Mouse (Mus musculus) gastrocnemius, postnatal 36 days (tissue): ENCODE results near the gene BC030499. TPM values are rescaled to one million over a fixed set of nuclear protein-coding genes. Genes with fewer than 3 reads are reported as not detected.

Source experiments
- DNase-seq, 2 experiments: peaks; one replicate each; pipeline ENCODE4 v3.0.0; 2022
- intact Hi-C: fragments of 180-260 bp; cut with DNase I; formaldehyde crosslinking; loops from one replicate; pipeline ENCODE4 v1.15.1; 2025
- total RNA-seq, 2 experiments: library from RNA; stranded (reverse); gene quantifications; 2 replicates each; pipeline ENCODE4 v1.2.3; 2021

Gene BC030499
- total RNA-seq, 2 experiments from 2014 or later = 0.42 to 0.84 TPM

- intact Hi-C loops = loop anchor here (2.0 kb wide), 1 partner anchor 23 kb away; no protein-coding TSS in a partner anchor
- DNase-seq = peak; percentile 85 to 88
Measured at GRCm38 (mm10) chr11:78301357-78302084, 10.9 kb downstream of the BC030499 start, which contains the start of gene Spag5. Spag5 (plus strand) TSS chr11:78301529.

- intact Hi-C loops = no loop called here
- DNase-seq = no peak
Measured at GRCm38 (mm10) chr11:78305272-78305671, 14.6 kb downstream of the BC030499 start.

GRCm38 (mm10) chr11:78310861-78311511 is 20.3 kb downstream of the BC030499 start:
- intact Hi-C loops = no loop called here
- DNase-seq = no peak

- intact Hi-C loops = no loop called here
- no peak for DNase-seq
Measured at GRCm38 (mm10) chr11:78313662-78314061, 23.0 kb downstream of the BC030499 start.

GRCm38 (mm10) chr11:78318411-78318810 is 27.8 kb downstream of the BC030499 start:
- intact Hi-C loops = no loop called here
- DNase-seq = no peak

DNA sequence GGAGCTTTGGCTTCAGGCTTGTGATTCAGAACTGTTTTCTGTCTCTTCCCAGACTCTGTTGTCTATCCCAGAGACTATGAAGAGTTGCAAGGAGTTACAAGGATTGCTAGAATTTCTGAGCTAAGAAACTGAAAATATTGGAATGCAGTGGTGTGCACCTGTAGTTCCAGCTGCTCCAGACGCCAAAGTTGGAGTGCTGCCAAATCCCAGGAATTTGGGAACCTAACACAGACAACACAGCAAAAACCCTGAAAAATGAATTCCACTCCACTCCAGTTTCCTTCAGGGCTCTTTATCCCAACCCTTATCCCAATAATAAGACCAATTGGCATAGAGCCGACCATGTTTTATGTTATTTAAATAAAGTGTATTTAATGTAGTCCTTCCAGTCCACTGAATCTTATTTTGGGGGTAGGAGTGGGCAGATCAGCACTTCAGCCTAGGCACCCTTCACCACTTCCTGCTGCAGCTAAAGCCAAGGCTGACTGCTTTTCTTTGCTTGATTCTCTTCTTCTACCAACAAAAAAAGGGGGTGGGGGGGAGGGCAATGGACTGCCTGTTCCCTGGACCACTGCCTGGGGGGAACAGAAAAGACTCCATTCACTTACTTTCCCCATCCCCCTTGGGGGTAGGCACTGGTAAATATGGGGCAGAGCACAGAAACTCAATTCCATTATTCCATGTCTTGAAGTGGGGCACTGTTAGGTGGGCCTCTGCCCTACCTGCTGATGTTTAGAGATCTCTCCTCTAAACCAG is 31.6 kb downstream of the BC030499 start:
- intact Hi-C loops = no loop called here
- no peak for DNase-seq

- intact Hi-C loops = no loop called here
- DNase-seq = peak in 1 of 2 experiments; percentile 54
Measured at GRCm38 (mm10) chr11:78322860-78323259, 32.2 kb downstream of the BC030499 start, which contains the start of gene Aldoc. Aldoc (plus strand) TSS chr11:78322968.

GRCm38 (mm10) chr11:78324000-78324785 is 33.6 kb downstream of the BC030499 start:
- DNase-seq = no peak
- intact Hi-C loops = loop anchor here (2.0 kb wide), 1 partner anchor 21 kb away; no protein-coding TSS in a partner anchor

GRCm38 (mm10) chr11:78324965-78325364 is 34.3 kb downstream of the BC030499 start:
- DNase-seq = no peak
- intact Hi-C loops = loop anchor here (2.0 kb wide), 1 partner anchor 22 kb away; no protein-coding TSS in a partner anchor

GRCm38 (mm10) chr11:78327215-78327614 is 36.6 kb downstream of the BC030499 start:
- intact Hi-C loops = no loop called here
- DNase-seq = no peak

- peak; percentile 92 to 97 for DNase-seq
- intact Hi-C loops = no loop called here
Measured at GRCm38 (mm10) chr11:78327634-78328511, 37.2 kb downstream of the BC030499 start, which contains the start of gene Pigs. Pigs (plus strand) TSS chr11:78328415.

DNA sequence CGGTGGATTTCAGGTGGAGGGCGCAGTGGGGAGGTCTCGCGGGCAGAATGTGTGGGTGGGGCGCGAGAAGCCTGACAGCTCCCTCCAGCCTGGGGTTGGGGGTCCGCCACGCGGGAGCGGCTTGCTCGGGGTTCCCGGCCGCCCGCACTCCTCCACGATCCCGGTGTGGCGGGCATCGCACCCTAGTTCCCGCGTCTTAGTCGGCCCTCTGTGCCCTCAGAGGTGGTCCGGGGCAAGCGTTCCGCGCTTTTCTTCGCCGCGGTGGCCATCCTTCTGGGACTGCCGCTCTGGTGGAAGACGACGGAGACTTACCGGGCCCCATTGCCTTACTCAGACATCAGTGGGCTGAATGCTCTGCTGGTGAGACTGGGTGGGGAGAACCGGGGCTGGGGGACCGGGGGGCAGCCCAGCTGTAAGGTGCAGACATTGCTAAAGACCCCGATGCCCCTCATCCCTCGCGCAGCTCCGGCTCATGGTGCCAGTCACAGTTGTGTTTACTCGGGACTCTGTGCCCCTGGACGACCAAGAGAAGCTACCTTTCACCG is 37.9 kb downstream of the BC030499 start:
- intact Hi-C loops = no loop called here
- DNase-seq = no peak

DNA sequence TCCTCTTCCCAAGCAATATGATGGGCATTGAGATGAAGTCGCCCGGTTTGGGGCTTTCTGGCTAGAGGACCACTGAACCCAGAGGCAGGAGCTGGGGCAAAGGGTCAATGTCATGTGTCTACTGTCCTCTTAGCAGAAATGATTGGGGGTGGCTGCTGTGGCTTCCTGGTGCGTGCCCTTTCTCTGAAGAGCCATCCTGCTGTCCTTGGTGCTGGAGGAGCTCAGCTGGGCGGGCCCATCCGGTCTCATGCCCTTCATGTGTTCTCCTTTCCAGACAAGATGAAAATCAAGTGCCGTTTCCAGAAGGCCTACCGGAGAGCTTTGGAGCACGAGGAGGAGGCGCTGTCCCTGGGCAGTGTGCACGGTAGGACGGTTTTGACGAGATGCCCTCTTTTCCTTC is 42.0 kb downstream of the BC030499 start:
- no peak for DNase-seq
- intact Hi-C loops = no loop called here

DNA sequence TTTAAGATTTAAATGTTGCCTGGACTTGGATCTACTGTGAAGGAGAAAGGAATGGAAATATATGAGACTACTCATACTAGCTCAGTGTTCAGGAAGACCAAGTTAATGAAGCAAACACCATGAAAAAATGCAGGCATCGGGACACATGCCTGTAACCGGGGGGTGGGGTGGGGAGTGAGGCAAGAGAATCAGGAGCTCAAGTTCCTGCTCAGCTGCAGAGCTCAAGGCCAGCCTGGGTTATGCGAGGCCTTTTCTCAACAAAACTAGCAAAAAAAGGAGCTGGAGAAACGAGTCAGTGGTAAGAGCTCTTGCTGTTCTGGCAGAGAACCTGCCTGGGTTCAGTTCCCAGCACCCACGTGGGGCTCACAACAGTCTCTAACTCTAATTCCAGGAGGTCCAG is 43.4 kb downstream of the BC030499 start:
- no peak for DNase-seq
- intact Hi-C loops = no loop called here

- DNase-seq = no peak
- intact Hi-C loops = no loop called here
Measured at GRCm38 (mm10) chr11:78337040-78337439, 46.4 kb downstream of the BC030499 start.

- DNase-seq = no peak
- intact Hi-C loops = no loop called here
Measured at GRCm38 (mm10) chr11:78341702-78342101, 51.1 kb downstream of the BC030499 start.

GRCm38 (mm10) chr11:78343381-78344327 is 53.0 kb downstream of the BC030499 start, which contains the start of gene Unc119:
Unc119 (plus strand) TSS chr11:78343482.
- peak; percentile 62 to 63 for DNase-seq
- intact Hi-C loops = loop anchor here (2.0 kb wide), 1 partner anchor 79 kb away; no protein-coding TSS in a partner anchor
